26 mouse cellular contexts compared by ENCODE assay signal in the genomic region with DNA sequence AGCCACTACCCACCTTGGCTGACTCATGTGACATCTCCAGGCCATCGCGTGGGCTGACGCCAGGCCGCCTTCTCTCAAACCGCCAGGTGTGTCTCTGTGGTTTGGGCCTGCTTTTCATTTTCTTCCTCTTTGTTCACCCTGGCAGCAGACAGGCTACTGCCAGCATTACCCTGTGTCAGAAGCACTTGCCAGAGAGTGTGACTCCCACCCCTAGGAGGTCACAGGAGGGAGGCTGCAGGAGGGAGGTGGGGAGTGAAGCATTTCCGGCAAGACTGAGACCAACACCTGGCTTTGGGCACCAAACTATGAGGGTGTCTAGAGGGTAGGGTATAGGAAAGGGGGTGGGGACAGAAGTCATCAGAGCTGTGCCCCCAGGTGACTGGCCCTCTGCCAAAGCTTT. TPM values are rescaled to one million over a fixed set of nuclear protein-coding genes. Genes with fewer than 3 reads are reported as not detected.
DNase-seq lines count a peak whose midpoint lies in the region; ATAC-seq and TF ChIP-seq lines count a peak whose summit lies in the region.
"Had no signal": no experiment of that assay in that cellular context is flagged by ENCODE, and none has a peak within 500 bp of the region (broad histone marks: within the 10 kb centered on the region; RNA-seq: fewer than 3 reads in every experiment).

No protein-coding gene starts in this region.

- no peaks in the 10 kb centered on the region for H3K27me3 ChIP-seq in heart, embryonic 10.5 days (ENCODE audit: insufficient read depth, poor library complexity, severe bottlenecking)
- H3K27me3 ChIP-seq in CH12.LX (replicated peaks) = peaks cover 15% of the 10 kb centered on the region
- no peaks in the 10 kb centered on the region for H3K27me3 ChIP-seq in splenic B cell, adult 2 months (ENCODE audit: control insufficient read depth, insufficient read depth, low read length, poor library complexity, severe bottlenecking)
- H3K27me3 ChIP-seq in lung, postnatal 0 days (replicated peaks; ENCODE audit: insufficient read depth, low read length) = no peaks in the 10 kb centered on the region
- H3K27me3 ChIP-seq: forebrain, embryonic 13.5 days; neural tube, embryonic 13.5 days; Patski had no signal

- 77% methylated on average over 6 of the region's 6 CpGs for WGBS in heart, embryonic 10.5 days
- 68% methylated on average over 6 of the region's 6 CpGs for WGBS in lung, postnatal 0 days

- TF ChIP-seq RAD21 in CH12.LX (IDR thresholded peaks at IDR 0.05; ENCODE audit: low read depth, low read length) = no peak

- intact Hi-C loops in heart, postnatal 14 days (cut with DNase I) = loop anchor here (5.0 kb wide), 2 partner anchors 92 to 307 kb away; a partner anchor contains a TSS

- dilution Hi-C loops in CH12.LX (cut with MboI; ENCODE audit: extremely low pct_ligation_motif_present, extremely low pct_unique_long_range_greater_than_20kb, low sequenced_read_pairs) = no loop called here

- no peak for DNase-seq in heart, embryonic 10.5 days (ENCODE audit: low spot score)
- no peak for DNase-seq in heart, postnatal 14 days
- DNase-seq in CH12.LX (ENCODE audit: extremely low read depth) = no peak
- DNase-seq in splenic B cell, adult 2 months (ENCODE audit: low read depth, low spot score) = peak; percentile 48
- peak; percentile 68 for DNase-seq in thymus, postnatal 25 days
- DNase-seq in lung, postnatal 0 days (ENCODE audit: low spot score) = no peak
- no peak for DNase-seq in embryo, embryonic 11 days
- DNase-seq: adrenal gland, adult 2 months; cerebellum, adult 18-20 months; cerebellum, postnatal 36 days; gastrocnemius, adult 2 months; kidney, adult 9 months; kidney, postnatal 25 days; lung, adult 2 months; midbrain, embryonic 14.5 days; retina, postnatal 1 day; right cerebral cortex, postnatal 25 days; spleen, adult 18-20 months had no signal

- H3K9me3 ChIP-seq in heart, embryonic 10.5 days = no peaks in the 10 kb centered on the region
- H3K9me3 ChIP-seq in CH12.LX (replicated peaks; ENCODE audit: low read length) = peaks cover 2% of the 10 kb centered on the region
- no peaks in the 10 kb centered on the region for H3K9me3 ChIP-seq in lung, postnatal 0 days (ENCODE audit: low read length)
- H3K9me3 ChIP-seq: forebrain, embryonic 13.5 days; G1E; neural tube, embryonic 13.5 days had no signal

- H3K4me2 ChIP-seq in CH12.LX (ENCODE audit: insufficient read depth, low read depth, poor library complexity, severe bottlenecking) = no peak overlapping the region
- H3K4me2 ChIP-seq in lung, postnatal 0 days (replicated peaks; ENCODE audit: low read depth, low read length) = no peak overlapping the region
- H3K4me2 ChIP-seq: forebrain, embryonic 13.5 days; liver, embryonic 11.5 days; neural tube, embryonic 13.5 days had no signal

- no peak for ATAC-seq in lung, postnatal 0 days
- ATAC-seq in megakaryocyte, adult 5-6 weeks (ENCODE audit: poor library complexity, severe bottlenecking) = no peak
- ATAC-seq: forebrain, embryonic 13.5 days; hindbrain, postnatal 0 days; intestine, embryonic 16.5 days; Patski had no signal

- H3K36me3 ChIP-seq in heart, embryonic 10.5 days = no peaks in the 10 kb centered on the region
- H3K36me3 ChIP-seq in CH12.LX (replicated peaks in 1 of 2; ENCODE audit: control insufficient read depth in 1 of 2, insufficient read depth in 1 of 2, low read length in 1 of 2) = no peaks in the 10 kb centered on the region
- no peaks in the 10 kb centered on the region for H3K36me3 ChIP-seq in splenic B cell, adult 2 months (ENCODE audit: control insufficient read depth, insufficient read depth, low read length, poor library complexity, severe bottlenecking)
- H3K36me3 ChIP-seq in lung, postnatal 0 days (ENCODE audit: insufficient read depth, low read length) = no peaks in the 10 kb centered on the region
- H3K36me3 ChIP-seq: G1E; neural tube, embryonic 13.5 days had no signal

- in situ Hi-C loops in CH12.LX (cut with MboI; ENCODE audit: low pct_ligation_motif_present, low pct_unique_long_range_greater_than_20kb, low sequenced_read_pairs) = loop anchor here (5.0 kb wide), 2 partner anchors 152 to 282 kb away; no protein-coding TSS in a partner anchor

- H3K79me2 ChIP-seq in CH12.LX (replicated peaks; ENCODE audit: control insufficient read depth, extremely low read depth, insufficient read depth, poor library complexity, severe bottlenecking) = no peaks in the 10 kb centered on the region

- no peak overlapping the region for H3K9ac ChIP-seq in CH12.LX (ENCODE audit: insufficient read depth, low read depth)
- H3K9ac ChIP-seq in lung, postnatal 0 days (replicated peaks; ENCODE audit: low read depth) = no peak overlapping the region
- H3K9ac ChIP-seq: forebrain, embryonic 13.5 days; neural tube, embryonic 13.5 days had no signal

- no peak for TF ChIP-seq CTCF in CH12.LX (conservative IDR thresholded peaks at IDR 0.05 in 1 of 2, IDR thresholded peaks at IDR 0.05 in 1 of 2; ENCODE audit: low read depth in 2 of 2, low read length in 2 of 2)
- TF ChIP-seq CTCF in lung, postnatal 0 days (IDR thresholded peaks at IDR 0.05) = no peak

- no peak for TF ChIP-seq EP300 in CH12.LX (IDR thresholded peaks at IDR 0.05; ENCODE audit: low read length)
- TF ChIP-seq EP300 in lung, postnatal 0 days (IDR thresholded peaks at IDR 0.05) = no peak

- H3K4me1 ChIP-seq in heart, embryonic 10.5 days = peaks cover 20% of the 10 kb centered on the region
- peaks cover 0 to 37% of the 10 kb centered on the region in 2 experiments; a peak in 2 of 4 replicates for H3K4me1 ChIP-seq in CH12.LX (ENCODE audit: control insufficient read depth in 1 of 2, insufficient read depth in 2 of 2)
- no peaks in the 10 kb centered on the region for H3K4me1 ChIP-seq in lung, postnatal 0 days (ENCODE audit: insufficient read depth, low read depth, low read length)
- H3K4me1 ChIP-seq: forebrain, embryonic 13.5 days; neural tube, embryonic 13.5 days had no signal

- H3K4me3 ChIP-seq in heart, embryonic 10.5 days = no peak overlapping the region
- no peak overlapping the region for H3K4me3 ChIP-seq in CH12.LX (replicated peaks in 1 of 3; ENCODE audit: low read depth in 2 of 3, low read length in 2 of 3, poor library complexity in 1 of 3)
- H3K4me3 ChIP-seq in lung, postnatal 0 days (ENCODE audit: low read depth, low read length) = no peak overlapping the region
- H3K4me3 ChIP-seq: forebrain, embryonic 13.5 days; gastrocnemius, adult 2 months; neural tube, embryonic 13.5 days had no signal

- peak overlapping the region; percentile 42; the same call in 1 of the 2 replicates for H3K27ac ChIP-seq in heart, embryonic 10.5 days
- no peak overlapping the region for H3K27ac ChIP-seq in CH12.LX (ENCODE audit: insufficient read depth, low read depth)
- H3K27ac ChIP-seq in lung, postnatal 0 days (ENCODE audit: low read length) = no peak overlapping the region
- H3K27ac ChIP-seq: forebrain, embryonic 13.5 days; gastrocnemius, adult 2 months; hindbrain, postnatal 0 days; neural tube, embryonic 13.5 days had no signal

- no peak for TF ChIP-seq POLR2A in CH12.LX (IDR thresholded peaks at IDR 0.05; ENCODE audit: low read depth, low read length)

TF ChIP-seq in CH12.LX, 34 proteins besides CTCF, POLR2A, EP300 and RAD21:
- no peak for TF ChIP-seq UBTF (IDR thresholded peaks at IDR 0.05; ENCODE audit: low read depth, low read length)
- TF ChIP-seq SMC3 (IDR thresholded peaks at IDR 0.05; ENCODE audit: low read depth, low read length) = no peak
- peak; percentile 38; the same call in 1 of the 2 replicates for TF ChIP-seq BHLHE40 (IDR thresholded peaks at IDR 0.05; ENCODE audit: low read depth, low read length)
- no peak for TF ChIP-seq JUN (IDR thresholded peaks at IDR 0.05; ENCODE audit: insufficient read depth, low read depth, low read length)

RNA-seq across cellular contexts. Expression of a gene that starts 21.4 kb away (rescaled TPM):
- polyA plus RNA-seq in heart, embryonic 10.5 days (2016; fragmentation: Nextera tagmentation; extraction: Ambion mirVana) = 0.18 and 0.28 TPM in 2 replicates
- total RNA-seq in heart, postnatal 14 days (2021) = 1 to 10 TPM; 2.5 to 2.9 TPM
- total RNA-seq in CH12.LX (2012; rRNA removed) = 0.04 TPM in 1 of 2 replicates, not detected in the other
- not detected in 2 replicates for total RNA-seq in CH12.LX (2014; rRNA removed)
- polyA plus RNA-seq in CH12.LX (2012; ENCODE audit: insufficient read length, low read depth) = not detected in 2 replicates
- 2.7 and 3.7 TPM in 2 replicates for polyA plus RNA-seq in lung, postnatal 0 days (2015; fragmentation: Nextera tagmentation; extraction: Ambion mirVana)
- 8.6 and 10.8 TPM in 2 replicates for total RNA-seq in megakaryocyte, adult 5-6 weeks (2015)
- total RNA-seq in megakaryocyte, adult 5-6 weeks (2017) = 2.8 and 4.8 TPM in 2 replicates
- polyA plus RNA-seq: G1E had no signal

Comparison
In these comparisons a context has a peak if more than half of its experiments do, and no peak if none do; other contexts are left out.
1. DNase-seq: peak in splenic B cell, adult 2 months (single experiment) and thymus, postnatal 25 days (single experiment); none in heart, embryonic 10.5 days (single experiment), heart, postnatal 14 days (0 of 2), CH12.LX (single experiment), lung, postnatal 0 days (single experiment) and embryo, embryonic 11 days (single experiment).